Mouse (Mus musculus): ENCODE measurements around the gene Cdk16. TPM values are rescaled to one million over a fixed set of nuclear protein-coding genes. Genes with fewer than 3 reads are reported as not detected.

Gene Cdk16
- polyA plus RNA-seq, 2 experiments, result 18.1 to 45.5 TPM

DNA sequence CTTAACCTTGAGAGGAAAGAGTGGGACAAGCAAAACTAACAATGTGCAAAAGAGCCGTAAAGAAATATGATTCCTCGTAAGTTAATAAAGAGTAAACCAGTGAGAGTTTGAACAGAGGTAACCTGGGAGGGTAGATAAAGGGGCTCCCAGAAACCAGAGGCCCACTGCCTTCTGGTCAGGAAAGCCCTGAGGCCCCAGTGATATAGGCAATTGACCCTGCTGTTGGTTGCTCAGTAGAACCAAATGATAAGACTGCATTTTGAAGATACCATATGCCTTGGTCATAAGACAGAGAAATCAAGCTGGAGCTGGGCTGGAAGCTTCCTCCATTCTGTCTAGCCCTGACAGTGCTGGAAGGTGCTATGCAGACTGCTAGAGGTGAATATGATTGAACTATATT lies 61.1 kb downstream of the Cdk16 start:
- no peak overlapping the region for H3K9ac ChIP-seq (replicated peaks)
- H3K4me2 ChIP-seq (ENCODE audit: low read depth), result no peak overlapping the region
- H3K9me3 ChIP-seq (ENCODE audit: control insufficient read depth, low read length), result no peaks in the 10 kb centered on the region

More for the DNA sequence above, 61.1 kb downstream of the Cdk16 start:
- Histone ChIP-seq H3K27ac (no peak overlapping the region), H3K4me1 (replicated peaks; ENCODE audit: control insufficient read depth in 2 of 2, insufficient read depth in 2 of 2, low read length in 1 of 2) (peaks cover 0 to 5% of the 10 kb centered on the region in 2 experiments; a peak in 3 of 4 replicates), H3K27me3 (ENCODE audit: control insufficient read depth, insufficient read depth, low read length) (no peaks in the 10 kb centered on the region), H3K4me3 (ENCODE audit: insufficient read depth in 1 of 2, low read depth in 2 of 2, low read length in 2 of 2) (no peak overlapping the region), H3K36me3 (replicated peaks; ENCODE audit: control insufficient read depth, insufficient read depth, low read depth) (no peaks in the 10 kb centered on the region)
- ATAC-seq (ENCODE audit: insufficient read depth) (peak; percentile 70), DNase-seq (ENCODE audit: low read depth in 3 of 3, low spot score in 3 of 3) (no peak)
- WGBS (ENCODE audit: insufficient replicate concordance), result 28% methylated on average over 2 of the region's 2 CpGs
- TF ChIP-seq EP300 (IDR thresholded peaks at IDR 0.05; ENCODE audit: low read depth) (0 out of 2 replicates have a peak, but pooled peaks have one; percentile 5), CTCF (IDR thresholded peaks at IDR 0.05; ENCODE audit: low read depth) (no peak)

Other genes with a start within 250 kb of the Cdk16 start
- 47.6 and 79.6 TPM in 2 replicates for gene Rgn, start 138.2 kb upstream of the Cdk16 start, polyA plus RNA-seq (2012; rRNA removed)
- 162 and 170 TPM in 2 replicates for gene Rgn, start 138.2 kb upstream of the Cdk16 start, polyA plus RNA-seq (2014; fragmentation: Nextera tagmentation; extraction: Ambion mirVana)
- 22.7 and 25.8 TPM in 2 replicates for gene Rbm10, start 70.5 kb upstream of the Cdk16 start, polyA plus RNA-seq (2012; rRNA removed)
- 23.2 and 26.4 TPM in 2 replicates for gene Rbm10, start 70.5 kb upstream of the Cdk16 start, polyA plus RNA-seq (2014; fragmentation: Nextera tagmentation; extraction: Ambion mirVana)
- 76.0 and 95.3 TPM in 2 replicates for gene Ndufb11, start 70.3 kb upstream of the Cdk16 start, polyA plus RNA-seq (2012; rRNA removed)
- 192 and 199 TPM in 2 replicates for gene Ndufb11, start 70.3 kb upstream of the Cdk16 start, polyA plus RNA-seq (2014; fragmentation: Nextera tagmentation; extraction: Ambion mirVana)
- gene Uba1, start 29.6 kb upstream of the Cdk16 start, polyA plus RNA-seq (2012; rRNA removed), result 93.8 and 94.4 TPM in 2 replicates
- gene Uba1, start 29.6 kb upstream of the Cdk16 start, polyA plus RNA-seq (2014; fragmentation: Nextera tagmentation; extraction: Ambion mirVana), result 70.7 and 73.6 TPM in 2 replicates
- 5.9 and 6.3 TPM in 2 replicates for gene Usp11, start 16.0 kb downstream of the Cdk16 start, polyA plus RNA-seq (2012; rRNA removed)
- 4.8 and 5.6 TPM in 2 replicates for gene Usp11, start 16.0 kb downstream of the Cdk16 start, polyA plus RNA-seq (2014; fragmentation: Nextera tagmentation; extraction: Ambion mirVana)
- gene Araf, start 109.9 kb downstream of the Cdk16 start, polyA plus RNA-seq (2012; rRNA removed), result 38.3 and 43.3 TPM in 2 replicates
- gene Araf, start 109.9 kb downstream of the Cdk16 start, polyA plus RNA-seq (2014; fragmentation: Nextera tagmentation; extraction: Ambion mirVana), result 33.3 and 35.1 TPM in 2 replicates
- gene Timp1, start 182.2 kb downstream of the Cdk16 start, polyA plus RNA-seq (2012; rRNA removed), result 1.6 and 1.7 TPM in 2 replicates
- 2.0 and 2.8 TPM in 2 replicates for gene Timp1, start 182.2 kb downstream of the Cdk16 start, polyA plus RNA-seq (2014; fragmentation: Nextera tagmentation; extraction: Ambion mirVana)
- gene Syn1, start 233.1 kb downstream of the Cdk16 start, polyA plus RNA-seq (2012; rRNA removed), result 0.02 and 0.08 TPM in 2 replicates
- 0.05 and 0.06 TPM in 2 replicates for gene Syn1, start 233.1 kb downstream of the Cdk16 start, polyA plus RNA-seq (2014; fragmentation: Nextera tagmentation; extraction: Ambion mirVana)
- 16.9 and 19.9 TPM in 2 replicates for gene Cfp, start 243.6 kb downstream of the Cdk16 start, polyA plus RNA-seq (2012; rRNA removed)
- gene Cfp, start 243.6 kb downstream of the Cdk16 start, polyA plus RNA-seq (2014; fragmentation: Nextera tagmentation; extraction: Ambion mirVana), result 20.6 and 22.7 TPM in 2 replicates